Mouse (Mus musculus): ENCODE data around the gene Crlf1. TPM values are rescaled to one million over a fixed set of nuclear protein-coding genes. Genes with fewer than 3 reads are reported as not detected.

The Crlf1 gene
- polyA plus RNA-seq, 1 experiment from 2014 or later: 2.1 TPM

- Histone ChIP-seq H3K4me1 (ENCODE audit: control insufficient read depth, insufficient read depth, low read length) (0 out of 2 replicates have a peak, but pooled peaks cover 2% of the 10 kb centered on the region), H3K4me3 (replicated peaks; ENCODE audit: low read depth, low read length) (no peak overlapping the region), H3K9me3 (ENCODE audit: control insufficient read depth, low read length) (no peaks in the 10 kb centered on the region), H3K36me3 (ENCODE audit: control insufficient read depth, insufficient read depth, low read length) (peaks cover 4% of the 10 kb centered on the region; the same call in 1 of the 2 replicates), H3K27ac (replicated peaks; ENCODE audit: low read depth, low read length) (no peak overlapping the region), H3K27me3 (ENCODE audit: control insufficient read depth, insufficient read depth, low read length) (no peaks in the 10 kb centered on the region), H3K4me2 (ENCODE audit: low read length) (no peak overlapping the region), H3K9ac (replicated peaks; ENCODE audit: low read length) (no peak overlapping the region)
- no peak for DNase-seq
- WGBS: 65% methylated on average over 1 of the region's 1 CpGs
- ATAC-seq (ENCODE audit: low FRiP score, low TSS enrichment): no peak
Measured at GRCm38 (mm10) chr8:70552836-70553235, 59.9 kb downstream of the Crlf1 start.

Other genes with a start within 250 kb of the Crlf1 start
- 24.0 and 34.4 TPM in 2 replicates for gene Homer3, start 210.3 kb upstream of the Crlf1 start, polyA plus RNA-seq (2014; fragmentation: Nextera tagmentation; extraction: Ambion mirVana)
- gene Ddx49, start 190.7 kb upstream of the Crlf1 start, polyA plus RNA-seq (2014; fragmentation: Nextera tagmentation; extraction: Ambion mirVana): 44.8 and 48.8 TPM in 2 replicates
- 274 and 309 TPM in 2 replicates for gene Cope, start 190.6 kb upstream of the Crlf1 start, polyA plus RNA-seq (2014; fragmentation: Nextera tagmentation; extraction: Ambion mirVana)
- gene Cers1, start 177.4 kb upstream of the Crlf1 start, polyA plus RNA-seq (2014; fragmentation: Nextera tagmentation; extraction: Ambion mirVana): 38.8 and 42.9 TPM in 2 replicates
- not detected in 2 replicates for gene Gdf1, start 163.3 kb upstream of the Crlf1 start, polyA plus RNA-seq (2014; fragmentation: Nextera tagmentation; extraction: Ambion mirVana)
- gene Upf1, start 139.9 kb upstream of the Crlf1 start, polyA plus RNA-seq (2014; fragmentation: Nextera tagmentation; extraction: Ambion mirVana): 16.9 and 18.4 TPM in 2 replicates
- gene Comp, start 119.6 kb upstream of the Crlf1 start, polyA plus RNA-seq (2014; fragmentation: Nextera tagmentation; extraction: Ambion mirVana): 0.47 TPM in 1 of 2 replicates, not detected in the other
- 43.9 and 51.7 TPM in 2 replicates for gene Crtc1, start 53.6 kb upstream of the Crlf1 start, polyA plus RNA-seq (2014; fragmentation: Nextera tagmentation; extraction: Ambion mirVana)
- 24.2 and 27.2 TPM in 2 replicates for gene Klhl26, start 16.2 kb upstream of the Crlf1 start, polyA plus RNA-seq (2014; fragmentation: Nextera tagmentation; extraction: Ambion mirVana)
- gene Tmem59l, start 5.8 kb upstream of the Crlf1 start, polyA plus RNA-seq (2014; fragmentation: Nextera tagmentation; extraction: Ambion mirVana): 104 and 143 TPM in 2 replicates
- gene Rex1bd, start 13.6 kb downstream of the Crlf1 start, polyA plus RNA-seq (2014; fragmentation: Nextera tagmentation; extraction: Ambion mirVana): 152 and 190 TPM in 2 replicates
- 696 and 821 TPM in 2 replicates for gene Uba52, start 17.6 kb downstream of the Crlf1 start, polyA plus RNA-seq (2014; fragmentation: Nextera tagmentation; extraction: Ambion mirVana)
- gene Fkbp8, start 34.6 kb downstream of the Crlf1 start, polyA plus RNA-seq (2014; fragmentation: Nextera tagmentation; extraction: Ambion mirVana): 328 and 408 TPM in 2 replicates
- gene Kxd1, start 34.8 kb downstream of the Crlf1 start, polyA plus RNA-seq (2014; fragmentation: Nextera tagmentation; extraction: Ambion mirVana): 50.7 and 52.6 TPM in 2 replicates
- 14.9 and 17.1 TPM in 2 replicates for gene Ell, start 46.3 kb downstream of the Crlf1 start, polyA plus RNA-seq (2014; fragmentation: Nextera tagmentation; extraction: Ambion mirVana)
- 91.9 and 101 TPM in 2 replicates for gene Isyna1, start 101.2 kb downstream of the Crlf1 start, polyA plus RNA-seq (2014; fragmentation: Nextera tagmentation; extraction: Ambion mirVana)
- gene Ssbp4, start 115.7 kb downstream of the Crlf1 start, polyA plus RNA-seq (2014; fragmentation: Nextera tagmentation; extraction: Ambion mirVana): 172 and 213 TPM in 2 replicates
- gene Lrrc25, start 123.0 kb downstream of the Crlf1 start, polyA plus RNA-seq (2014; fragmentation: Nextera tagmentation; extraction: Ambion mirVana): 0.34 and 1.1 TPM in 2 replicates
- 0.16 and 0.20 TPM in 2 replicates for gene Gdf15, start 139.3 kb downstream of the Crlf1 start, polyA plus RNA-seq (2014; fragmentation: Nextera tagmentation; extraction: Ambion mirVana)
- gene Pgpep1, start 167.2 kb downstream of the Crlf1 start, polyA plus RNA-seq (2014; fragmentation: Nextera tagmentation; extraction: Ambion mirVana): 86.9 and 95.8 TPM in 2 replicates
- 175 and 201 TPM in 2 replicates for gene Lsm4, start 180.1 kb downstream of the Crlf1 start, polyA plus RNA-seq (2014; fragmentation: Nextera tagmentation; extraction: Ambion mirVana)
- gene Jund, start 205.8 kb downstream of the Crlf1 start, polyA plus RNA-seq (2014; fragmentation: Nextera tagmentation; extraction: Ambion mirVana): 104 and 119 TPM in 2 replicates
- gene Iqcn, start 210.3 kb downstream of the Crlf1 start, polyA plus RNA-seq (2014; fragmentation: Nextera tagmentation; extraction: Ambion mirVana): 0.05 TPM in 2 replicates
- not detected in 2 replicates for gene Gm3336, start 225.4 kb downstream of the Crlf1 start, polyA plus RNA-seq (2014; fragmentation: Nextera tagmentation; extraction: Ambion mirVana)
- 0.24 TPM in 1 of 2 replicates, not detected in the other for gene Pde4c, start 230.6 kb downstream of the Crlf1 start, polyA plus RNA-seq (2014; fragmentation: Nextera tagmentation; extraction: Ambion mirVana)